Mouse (Mus musculus): ENCODE results near the gene Dvl2. TPM values are rescaled to one million over a fixed set of nuclear protein-coding genes. Genes with fewer than 3 reads are reported as not detected.

The Dvl2 gene
- total RNA-seq, 2 experiments from 2014 or later, result 3.5 to 4.3 TPM

DNA sequence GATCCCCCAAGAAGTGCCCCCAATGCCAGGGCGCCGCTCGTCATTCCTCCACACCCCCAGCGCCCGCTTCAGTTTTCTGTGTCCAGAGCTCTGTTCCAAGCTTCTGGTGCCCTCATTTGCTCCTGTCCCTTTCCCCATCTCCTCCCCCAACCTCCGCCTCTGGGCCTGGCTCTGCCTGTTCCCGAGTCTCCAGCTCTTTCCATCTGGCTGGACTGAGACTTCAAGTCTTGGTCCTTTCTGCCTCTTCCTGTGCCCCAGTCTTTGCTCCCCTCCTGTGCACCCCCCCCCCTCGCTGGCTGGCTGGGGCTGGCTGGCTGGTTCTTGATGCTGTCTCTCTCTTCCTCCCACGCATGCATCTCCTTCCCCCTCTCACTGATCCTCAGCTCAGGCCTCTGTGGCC is 27.0 kb downstream of the Dvl2 start:
- DNase-seq (ENCODE audit: low spot score), result no peak

DNA sequence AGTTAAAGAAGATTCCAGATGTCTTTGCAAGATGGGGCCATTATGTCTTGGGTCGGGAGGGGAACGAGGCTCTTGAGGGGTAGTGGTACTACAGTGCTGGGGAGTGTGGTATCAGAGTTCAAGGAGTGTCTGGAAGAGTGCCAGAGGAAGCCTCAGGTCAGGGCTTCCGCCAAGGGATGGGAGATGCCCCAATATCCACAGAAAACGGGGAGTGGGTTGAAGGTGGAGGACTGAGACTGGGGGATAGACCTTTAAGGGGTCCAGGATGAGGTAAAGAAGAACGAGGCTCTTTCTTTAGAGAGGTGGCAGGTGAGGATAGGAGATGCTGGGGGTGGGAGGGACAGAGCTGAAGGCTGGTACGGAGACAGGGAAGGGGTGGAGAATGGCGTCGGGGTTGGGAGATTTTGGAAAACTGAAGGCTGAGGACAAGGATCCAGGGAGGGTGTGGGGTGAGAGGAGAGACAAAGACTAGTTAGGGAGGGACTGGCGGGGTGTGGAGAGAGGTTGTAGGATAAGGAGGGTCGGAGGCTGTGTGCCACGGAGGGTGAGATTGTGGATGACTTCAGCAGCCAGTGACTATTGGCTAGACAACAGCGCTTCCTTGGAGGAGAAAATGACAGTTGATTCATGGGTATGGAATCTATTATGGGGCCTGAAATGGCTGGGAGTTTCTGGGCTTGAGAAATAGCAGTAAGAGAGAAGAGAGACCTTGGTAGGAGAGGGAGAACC is 28.2 kb downstream of the Dvl2 start:
- DNase-seq (ENCODE audit: low spot score), result peak; percentile 41

- DNase-seq (ENCODE audit: low spot score), result peak; percentile 88
Measured at GRCm38 (mm10) chr11:70029130-70029801, 28.9 kb downstream of the Dvl2 start.

DNA sequence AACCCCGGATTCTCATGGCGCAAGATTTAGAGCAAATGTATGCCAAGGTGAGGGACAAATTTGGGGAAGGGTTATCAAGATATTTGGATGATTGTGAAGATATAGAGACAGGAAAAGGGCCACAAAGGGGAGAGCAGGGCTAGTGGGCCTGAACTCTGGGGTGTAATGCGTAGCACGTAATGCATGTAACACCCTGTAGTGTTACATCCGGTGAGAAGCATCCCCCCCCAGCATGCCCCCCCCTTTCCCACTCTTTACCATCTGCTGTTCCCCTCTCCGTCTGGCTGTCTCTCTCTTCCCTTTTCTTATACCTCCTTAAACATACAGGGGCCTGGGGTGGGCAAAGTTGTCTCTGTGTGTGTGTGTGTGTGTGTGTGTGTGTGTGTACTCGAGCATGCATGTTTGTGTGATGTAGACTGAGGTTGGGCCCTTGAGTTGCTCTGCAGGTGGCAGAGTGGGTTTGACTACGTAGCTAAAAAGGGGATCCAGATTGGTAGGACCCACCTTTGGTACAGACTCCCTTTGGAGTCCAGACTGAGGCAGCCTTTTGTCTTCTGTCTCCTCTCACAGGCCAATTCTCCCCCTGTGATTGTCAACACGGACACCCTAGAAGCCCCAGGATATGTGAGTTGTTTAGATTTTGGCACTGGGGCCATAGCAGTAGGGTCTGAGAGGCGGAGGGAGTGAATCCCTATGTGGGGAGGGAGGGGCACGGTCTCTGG is 29.6 kb downstream of the Dvl2 start:
- DNase-seq (ENCODE audit: low spot score), result no peak

GRCm38 (mm10) chr11:70030651-70031320 is 30.4 kb downstream of the Dvl2 start:
- no peak for DNase-seq (ENCODE audit: low spot score)

DNA sequence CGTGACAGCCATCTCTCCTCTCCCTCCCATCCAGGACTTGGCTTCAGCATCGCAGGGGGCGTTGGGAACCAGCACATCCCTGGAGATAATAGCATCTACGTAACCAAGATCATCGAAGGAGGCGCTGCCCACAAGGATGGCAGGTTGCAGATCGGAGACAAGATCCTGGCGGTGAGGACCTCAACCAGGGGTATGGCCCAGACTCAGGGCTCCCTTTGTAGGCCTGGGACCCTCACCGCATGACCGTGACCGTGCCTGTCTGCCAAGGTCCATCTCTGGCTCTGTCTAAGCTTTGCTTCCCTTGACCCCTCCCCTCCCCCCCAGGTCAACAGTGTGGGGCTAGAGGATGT is 30.9 kb downstream of the Dvl2 start:
- no peak for DNase-seq (ENCODE audit: low spot score)

GRCm38 (mm10) chr11:70038174-70038573 is 37.8 kb downstream of the Dvl2 start:
- no peak for DNase-seq (ENCODE audit: low spot score)

DNA sequence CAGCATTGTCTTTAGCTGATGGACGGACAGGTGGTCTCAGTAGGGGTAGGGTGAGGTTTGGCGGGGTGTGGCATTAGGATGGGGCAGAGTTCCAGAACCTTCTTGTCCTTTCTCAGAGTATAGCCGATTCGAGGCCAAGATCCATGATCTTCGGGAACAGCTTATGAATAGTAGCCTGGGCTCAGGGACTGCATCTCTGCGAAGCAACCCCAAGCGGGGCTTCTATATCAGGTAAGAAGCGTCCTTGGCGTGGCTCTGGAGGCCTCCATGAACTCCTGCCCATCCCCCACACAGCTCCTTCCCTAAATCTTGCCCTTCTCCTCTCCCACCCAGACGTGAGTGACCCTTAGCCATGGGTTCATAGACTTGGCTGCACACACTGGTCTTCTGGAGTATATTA is 39.2 kb downstream of the Dvl2 start:
- DNase-seq (ENCODE audit: low spot score), result no peak

DNA sequence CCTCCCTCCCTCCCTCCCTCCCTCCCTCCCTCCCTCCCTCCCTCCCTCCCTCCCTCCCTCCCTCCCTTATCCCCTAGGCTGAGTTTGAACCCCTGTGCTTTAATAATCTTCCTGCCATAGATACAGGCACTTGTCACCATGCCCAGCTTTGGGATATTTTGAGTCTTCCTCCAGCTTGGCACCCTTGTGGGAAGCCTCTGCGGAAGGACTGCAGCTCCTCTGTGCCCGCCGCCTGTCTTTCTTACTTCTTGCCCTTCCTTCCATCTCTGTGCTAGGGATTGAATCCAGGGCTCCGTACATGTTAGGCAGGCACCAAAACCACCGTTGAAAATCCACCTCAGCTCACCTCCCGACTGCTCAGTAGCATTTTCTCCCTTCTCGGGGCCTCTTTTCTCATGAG is 39.8 kb downstream of the Dvl2 start:
- no peak for DNase-seq (ENCODE audit: low spot score)

DNA sequence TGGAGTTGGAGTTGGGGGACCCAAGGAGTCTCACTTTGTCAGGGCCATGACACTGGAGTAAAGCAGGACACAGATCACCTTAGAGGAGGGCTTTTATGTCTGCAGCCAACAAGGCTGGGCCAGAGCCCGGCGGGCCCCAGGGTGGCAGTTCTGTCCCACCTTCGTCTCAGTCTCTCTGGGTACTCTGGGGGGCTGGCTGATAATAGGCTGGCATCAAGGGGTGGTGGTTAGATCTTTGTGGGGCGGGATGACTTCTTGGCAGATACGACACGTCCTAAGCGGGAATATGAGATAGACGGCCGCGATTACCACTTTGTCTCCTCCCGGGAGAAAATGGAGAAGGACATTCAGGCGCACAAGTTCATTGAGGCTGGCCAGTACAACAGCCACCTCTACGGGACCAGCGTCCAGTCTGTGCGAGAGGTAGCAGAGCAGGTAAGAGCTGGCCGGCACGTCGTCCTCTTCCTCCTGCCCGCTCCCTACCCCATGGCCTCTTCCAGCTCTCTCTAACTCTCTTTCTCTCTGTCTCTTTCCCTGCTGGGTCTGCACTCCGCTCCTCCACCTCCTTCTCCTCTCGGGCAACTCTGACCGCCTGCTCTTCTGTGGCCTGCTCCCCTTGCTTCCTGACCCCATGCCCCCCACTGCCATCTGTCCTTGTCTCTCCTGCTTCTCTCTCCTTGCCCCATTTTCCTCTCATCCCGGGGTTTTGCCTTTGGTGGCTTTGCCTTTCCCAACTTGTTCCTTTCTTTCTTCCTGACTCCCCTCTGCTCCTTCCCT is 42.1 kb downstream of the Dvl2 start:
- no peak for DNase-seq (ENCODE audit: low spot score)

DNA sequence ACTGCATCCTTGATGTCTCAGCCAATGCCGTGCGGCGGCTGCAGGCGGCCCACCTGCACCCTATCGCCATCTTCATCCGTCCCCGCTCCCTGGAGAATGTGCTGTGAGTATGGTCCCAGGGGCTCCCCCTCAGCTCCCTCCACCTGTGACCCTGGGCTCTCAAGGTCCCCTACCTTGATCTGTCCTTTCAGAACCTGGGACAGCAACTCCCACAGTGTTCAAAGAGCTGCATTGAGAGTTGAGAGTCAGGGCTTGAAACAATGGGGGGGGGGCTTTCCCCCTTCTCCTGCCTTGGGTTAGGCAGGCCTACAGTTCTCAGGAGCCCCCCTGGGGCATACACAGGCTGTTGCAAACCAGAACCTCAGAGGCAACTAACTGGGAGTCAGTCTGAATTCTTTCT is 43.3 kb downstream of the Dvl2 start:
- no peak for DNase-seq (ENCODE audit: low spot score)

DNA sequence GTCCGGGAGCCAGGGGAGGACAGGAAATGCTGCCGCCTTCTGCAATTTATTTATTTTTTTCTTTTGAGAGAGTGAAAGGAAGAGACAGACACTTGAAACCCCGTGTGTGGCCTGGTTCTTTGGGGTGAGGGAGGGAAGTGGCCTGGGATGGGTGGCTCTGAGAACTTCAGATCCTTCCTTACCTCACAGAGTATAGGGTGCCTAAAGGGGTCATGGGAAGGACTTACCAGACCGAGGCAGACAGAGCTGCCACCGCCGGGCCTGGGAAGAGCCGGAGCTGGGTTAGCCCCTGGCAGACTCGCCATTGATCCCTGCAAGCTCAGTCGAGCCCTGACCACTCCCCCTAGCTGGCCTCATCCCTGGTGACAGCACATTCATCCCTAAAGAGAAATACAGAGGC is 45.0 kb downstream of the Dvl2 start:
- no peak for DNase-seq (ENCODE audit: low spot score)

DNA sequence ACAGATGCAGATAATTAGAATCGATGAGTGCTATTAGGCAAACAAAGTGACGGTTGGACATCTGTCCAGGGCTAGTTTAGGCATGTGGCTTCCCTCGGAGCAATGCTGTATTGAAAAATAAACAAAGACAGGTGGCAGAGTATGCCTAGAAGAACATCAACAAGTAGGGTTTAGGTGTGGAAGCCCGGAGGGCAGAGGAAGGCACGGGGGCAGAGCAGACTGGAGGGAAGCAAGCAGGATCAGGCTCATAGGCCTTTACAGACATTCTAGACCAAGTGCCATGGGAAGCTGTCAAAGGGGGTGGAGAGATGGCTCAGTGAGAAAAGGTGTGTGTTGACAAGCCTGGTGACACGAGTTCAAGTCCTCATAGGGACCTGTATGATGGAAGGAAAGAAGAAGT is 49.0 kb downstream of the Dvl2 start:
- DNase-seq (ENCODE audit: low spot score), result no peak

GRCm38 (mm10) chr11:70049816-70050215 is 49.4 kb downstream of the Dvl2 start:
- DNase-seq (ENCODE audit: low spot score), result no peak

GRCm38 (mm10) chr11:70053156-70053555 is 52.8 kb downstream of the Dvl2 start:
- DNase-seq (ENCODE audit: low spot score), result no peak

- DNase-seq (ENCODE audit: low spot score), result no peak
Measured at GRCm38 (mm10) chr11:70053898-70054570, 53.6 kb downstream of the Dvl2 start, which contains the start of gene Asgr1. Gene Asgr1, plus strand, starts transcription at chr11:70054085.

GRCm38 (mm10) chr11:70055618-70056214 is 55.3 kb downstream of the Dvl2 start:
- peak; percentile 78 for DNase-seq (ENCODE audit: low spot score)

DNA sequence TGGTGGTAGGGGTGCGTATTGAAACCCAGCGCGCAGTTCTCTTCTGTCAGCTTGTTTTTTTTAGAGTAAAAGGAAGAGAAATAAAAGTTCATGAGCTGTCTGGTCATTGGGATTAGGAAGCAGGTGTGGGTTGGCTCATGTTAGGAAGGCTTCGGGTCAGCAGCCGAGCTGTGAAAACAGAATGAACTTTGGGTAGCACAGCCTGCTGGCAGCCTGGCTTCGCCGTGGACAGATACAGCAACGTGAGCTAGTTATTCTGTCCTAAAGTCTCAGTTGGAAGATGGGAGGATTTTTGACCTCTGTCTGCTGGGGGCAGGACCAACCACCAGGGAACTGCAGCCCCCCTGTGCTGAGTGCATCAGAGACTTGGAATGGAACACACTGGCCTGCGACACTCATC is 57.4 kb downstream of the Dvl2 start:
- no peak for DNase-seq (ENCODE audit: low spot score)

DNA sequence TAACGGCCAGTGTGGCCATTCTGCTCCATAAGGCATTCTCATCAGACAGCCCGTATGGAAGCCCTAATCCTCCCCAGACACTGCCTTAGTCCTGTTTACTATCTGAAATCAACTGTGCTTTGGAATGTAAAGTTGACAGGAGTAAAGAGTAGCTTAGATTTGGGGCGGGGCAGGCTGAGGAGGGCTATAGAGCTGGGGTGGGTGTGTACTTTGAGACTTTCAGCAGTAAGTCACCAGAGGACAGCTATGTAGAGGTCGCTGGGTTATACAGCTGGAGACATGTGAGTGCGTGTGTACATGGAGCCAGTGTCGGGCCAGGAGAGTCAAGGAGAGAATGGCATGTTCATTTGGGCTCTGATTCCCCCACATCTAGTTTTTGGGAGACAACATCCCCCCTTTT is 59.5 kb downstream of the Dvl2 start:
- no peak for DNase-seq (ENCODE audit: low spot score)
